Mouse (Mus musculus) frontal cortex, adult 2 months (tissue): ENCODE measurements around the gene Bbs2. TPM values are rescaled to one million over a fixed set of nuclear protein-coding genes. Genes with fewer than 3 reads are reported as not detected.

Source experiments
- DNase-seq, 2 experiments: peaks; one replicate each; pipeline ENCODE4 v3.0.0; 2022; ENCODE audit warnings: low spot score in 1 of 2; ENCODE audit errors: extremely low spot score in 1 of 2
- polyA plus RNA-seq: library from polyadenylated mRNA; depleted of rRNA; stranded (reverse); fragments of >200 nt; gene quantifications from 2 replicates; pipeline ENCODE4 v1.2.3, GENCODE M21; 2012

The Bbs2 gene
- polyA plus RNA-seq, 1 experiment: 93.6 TPM

GRCm38 (mm10) chr8:94104146-94104545 is 5.4 kb upstream of the Bbs2 start:
- DNase-seq: peak; percentile 42 to 82

GRCm38 (mm10) chr8:94098996-94099395 is 268 bp upstream of the Bbs2 start:
- DNase-seq: no peak

- no peak for DNase-seq
These were observed 4.4 kb downstream of the Bbs2 start for GRCm38 (mm10) chr8:94094281-94094680.

GRCm38 (mm10) chr8:94092848-94093247 is 5.9 kb downstream of the Bbs2 start:
- no peak for DNase-seq

GRCm38 (mm10) chr8:94089715-94090114 is 9.0 kb downstream of the Bbs2 start:
- no peak for DNase-seq

GRCm38 (mm10) chr8:94087964-94088363 is 10.8 kb downstream of the Bbs2 start:
- no peak for DNase-seq

GRCm38 (mm10) chr8:94076461-94077192 is 22.1 kb downstream of the Bbs2 start:
- no peak for DNase-seq

- DNase-seq: no peak
These were observed 29.9 kb downstream of the Bbs2 start for GRCm38 (mm10) chr8:94068793-94069192.

GRCm38 (mm10) chr8:94066121-94066863 is 32.4 kb downstream of the Bbs2 start:
- DNase-seq: peak in 1 of 2 experiments; percentile 12

- peak in 1 of 2 experiments; percentile 79 for DNase-seq
These were observed 41.4 kb downstream of the Bbs2 start for GRCm38 (mm10) chr8:94057157-94057854.

- no peak for DNase-seq
These were observed 46.0 kb downstream of the Bbs2 start for GRCm38 (mm10) chr8:94052696-94053095.

GRCm38 (mm10) chr8:94047845-94048244 is 50.9 kb downstream of the Bbs2 start:
- no peak for DNase-seq

GRCm38 (mm10) chr8:94037806-94038205 is 60.9 kb downstream of the Bbs2 start:
- DNase-seq: peak in 1 of 2 experiments; percentile 35

GRCm38 (mm10) chr8:94036944-94037524 is 61.7 kb downstream of the Bbs2 start, which contains the start of the genes Nudt21 and Ogfod1:
Gene Nudt21, minus strand, starts transcription at chr8:94037031.
Gene Ogfod1, plus strand, starts transcription at chr8:94037198.
- peak; percentile 96 to 99 for DNase-seq

- DNase-seq: peak; percentile 26 to 64
These were observed 62.2 kb downstream of the Bbs2 start for GRCm38 (mm10) chr8:94036541-94036940.

- DNase-seq: no peak
These were observed 63.5 kb downstream of the Bbs2 start for GRCm38 (mm10) chr8:94035200-94035599.

GRCm38 (mm10) chr8:94033601-94034000 is 65.1 kb downstream of the Bbs2 start:
- no peak for DNase-seq

GRCm38 (mm10) chr8:94029701-94030100 is 69.0 kb downstream of the Bbs2 start:
- DNase-seq: no peak

GRCm38 (mm10) chr8:94023916-94024315 is 74.8 kb downstream of the Bbs2 start:
- no peak for DNase-seq
